18 mouse cellular contexts compared by ENCODE assay signal in genomic region chr7:112510336-112511048, GRCm38 (mm10).
A peak's percentile ranks its signal among the peaks of the same experiment; 100 is the strongest.
DNase-seq lines count a peak whose midpoint lies in the region; ATAC-seq lines count a peak whose summit lies in the region.
"Had no signal": no experiment of that assay in that cellular context is flagged by ENCODE, and none has a peak within 500 bp of the region (broad histone marks: within the 10 kb centered on the region; RNA-seq: fewer than 3 reads in every experiment).

No protein-coding gene starts in this region.

- H3K4me1 ChIP-seq in forebrain, embryonic 14.5 days (ENCODE audit: control insufficient read depth, insufficient read depth, low read length), result no peaks in the 10 kb centered on the region
- H3K4me1 ChIP-seq in forebrain, embryonic 15.5 days, result peaks cover 10% of the 10 kb centered on the region; the same call in 1 of the 2 replicates
- H3K4me1 ChIP-seq in kidney, embryonic 14.5 days (ENCODE audit: control insufficient read depth, insufficient read depth, low read length), result peaks cover 29% of the 10 kb centered on the region

- H3K36me3 ChIP-seq in forebrain, embryonic 14.5 days (ENCODE audit: control insufficient read depth, insufficient read depth, low read length), result no peaks in the 10 kb centered on the region
- H3K36me3 ChIP-seq in forebrain, embryonic 15.5 days, result no peaks in the 10 kb centered on the region
- H3K36me3 ChIP-seq in kidney, embryonic 14.5 days (ENCODE audit: control insufficient read depth, insufficient read depth, low read length), result no peaks in the 10 kb centered on the region
- H3K36me3 ChIP-seq: liver, embryonic 13.5 days; neural tube, embryonic 12.5 days had no signal

- no peak for ATAC-seq in forebrain, embryonic 14.5 days
- ATAC-seq in forebrain, embryonic 15.5 days (replicated peaks), result no peak
- ATAC-seq in kidney, embryonic 14.5 days (ENCODE audit: low FRiP score, low TSS enrichment), result peak; percentile 45; the same call in 1 of the 2 replicates
- ATAC-seq: forebrain, postnatal 0 days had no signal

- no peaks in the 10 kb centered on the region for H3K27me3 ChIP-seq in forebrain, embryonic 14.5 days (replicated peaks; ENCODE audit: control insufficient read depth, insufficient read depth, low read length)
- H3K27me3 ChIP-seq in forebrain, embryonic 15.5 days, result no peaks in the 10 kb centered on the region
- H3K27me3 ChIP-seq in kidney, embryonic 14.5 days (ENCODE audit: control insufficient read depth, insufficient read depth, low read length), result no peaks in the 10 kb centered on the region
- H3K27me3 ChIP-seq: liver, embryonic 13.5 days; neural tube, embryonic 12.5 days had no signal

- no peak overlapping the region for H3K4me3 ChIP-seq in forebrain, embryonic 14.5 days (ENCODE audit: low read depth, low read length)
- no peak overlapping the region for H3K4me3 ChIP-seq in forebrain, embryonic 15.5 days
- no peak overlapping the region for H3K4me3 ChIP-seq in kidney, embryonic 14.5 days (ENCODE audit: low read length)
- H3K4me3 ChIP-seq: liver, embryonic 13.5 days; neural tube, embryonic 12.5 days had no signal

- no peaks in the 10 kb centered on the region for H3K9me3 ChIP-seq in forebrain, embryonic 14.5 days (replicated peaks; ENCODE audit: control insufficient read depth, low read length)
- no peaks in the 10 kb centered on the region for H3K9me3 ChIP-seq in forebrain, embryonic 15.5 days
- H3K9me3 ChIP-seq in kidney, embryonic 14.5 days (ENCODE audit: control insufficient read depth, low read length), result no peaks in the 10 kb centered on the region
- H3K9me3 ChIP-seq: liver, embryonic 13.5 days; neural tube, embryonic 12.5 days had no signal

- H3K27ac ChIP-seq in forebrain, embryonic 14.5 days (ENCODE audit: low read depth, low read length), result no peak overlapping the region
- no peak overlapping the region for H3K27ac ChIP-seq in forebrain, embryonic 15.5 days (replicated peaks)
- H3K27ac ChIP-seq in kidney, embryonic 14.5 days (ENCODE audit: low read depth, low read length), result peak overlapping the region; percentile 67; the same call in 1 of the 2 replicates
- H3K27ac ChIP-seq: liver, embryonic 13.5 days; neural tube, embryonic 12.5 days had no signal

- DNase-seq in forebrain, embryonic 14.5 days (ENCODE audit: low spot score), result peak; percentile 21
- no peak for DNase-seq in kidney, postnatal 14 days
- peak; percentile 38 for DNase-seq in NIH3T3 (ENCODE audit: low read depth)
- peak; percentile 10 for DNase-seq in hindlimb bud, embryonic 11.5 days (ENCODE audit: extremely low spot score, low read depth, low spot score)
- no peak for DNase-seq in frontal cortex, postnatal 25 days (ENCODE audit: low spot score in 2 of 2)
- no peak for DNase-seq in yolk sac, embryonic 10.5 days (ENCODE audit: low spot score)
- DNase-seq: cerebellum, adult 11 months; embryo, embryonic 11 days; forebrain, postnatal 0 days; gastrocnemius, postnatal 25 days; heart, postnatal 14 days; liver, embryonic 13.5 days; lung, postnatal 4 days; midbrain, embryonic 14.5 days; thymus, adult 18-20 months had no signal

- WGBS in forebrain, embryonic 14.5 days, result 22% methylated on average over 10 of the region's 10 CpGs
- WGBS in forebrain, embryonic 15.5 days, result 25% methylated on average over 10 of the region's 10 CpGs
- WGBS in kidney, embryonic 14.5 days, result 29% methylated on average over 10 of the region's 10 CpGs

- no peak overlapping the region for H3K9ac ChIP-seq in forebrain, embryonic 14.5 days (ENCODE audit: low read length)
- no peak overlapping the region for H3K9ac ChIP-seq in forebrain, embryonic 15.5 days (replicated peaks)
- H3K9ac ChIP-seq in kidney, embryonic 14.5 days (ENCODE audit: low read depth, low read length), result no peak overlapping the region
- H3K9ac ChIP-seq: forebrain, postnatal 0 days; liver, embryonic 13.5 days; neural tube, embryonic 12.5 days had no signal

- no peak overlapping the region for H3K4me2 ChIP-seq in forebrain, embryonic 14.5 days (ENCODE audit: low read length)
- H3K4me2 ChIP-seq in forebrain, embryonic 15.5 days (replicated peaks), result no peak overlapping the region
- H3K4me2 ChIP-seq in kidney, embryonic 14.5 days (replicated peaks; ENCODE audit: low read depth, low read length), result no peak overlapping the region
- H3K4me2 ChIP-seq: liver, embryonic 13.5 days; neural tube, embryonic 12.5 days had no signal

Comparison
In these comparisons a context has a peak if more than half of its experiments do, and no peak if none do; other contexts are left out.
1. DNase-seq: peak in forebrain, embryonic 14.5 days (single experiment), NIH3T3 (single experiment) and hindlimb bud, embryonic 11.5 days (single experiment); none in kidney, postnatal 14 days (single experiment), frontal cortex, postnatal 25 days (0 of 2) and yolk sac, embryonic 10.5 days (single experiment).